Mouse (Mus musculus) heart, embryonic 10.5 days (tissue): Measurements from ENCODE around the gene Arhgap33. TPM values are rescaled to one million over a fixed set of nuclear protein-coding genes. Genes with fewer than 3 reads are reported as not detected.
A peak's percentile ranks its signal among the peaks of the same experiment; 100 is the strongest.

Experiments used
- DNase-seq: peaks from one replicate; pipeline ENCODE4 v3.0.0-alpha.2; 2017; ENCODE audit warnings: low spot score
- H3K27ac ChIP-seq: fragments of 300-500 bp; sonication (generic); 2 replicates; pipeline ENCODE4 v1.5.1; 2016; ENCODE audit warnings: mild to moderate bottlenecking
- H3K27me3 ChIP-seq: fragments of 300-500 bp; sonication (generic); 2 replicates; pipeline ENCODE4 v1.6.1; 2016; ENCODE audit warnings: mild to moderate bottlenecking; ENCODE audit not compliant: poor library complexity, insufficient read depth, severe bottlenecking
- H3K36me3 ChIP-seq: fragments of 300-500 bp; sonication (generic); 2 replicates; pipeline ENCODE4 v1.6.1; 2016; ENCODE audit warnings: mild to moderate bottlenecking, moderate library complexity
- H3K4me1 ChIP-seq: fragments of 300-500 bp; sonication (generic); 2 replicates; pipeline ENCODE4 v1.6.1; 2016; ENCODE audit warnings: mild to moderate bottlenecking
- H3K4me3 ChIP-seq: fragments of 300-500 bp; sonication (generic); 2 replicates; pipeline ENCODE4 v1.5.1; 2016; ENCODE audit warnings: mild to moderate bottlenecking, moderate library complexity
- H3K9me3 ChIP-seq: fragments of 300-500 bp; sonication (generic); 2 replicates; pipeline ENCODE4 v1.6.1; 2016; ENCODE audit warnings: mild to moderate bottlenecking, moderate library complexity
- WGBS: fragments of 180-500 bp; shearing (Covaris S2); methylation state at CpG from one replicate; pipeline ENCODE4 v1.1.7; 2016; 5-methylcytosine and 5-hydroxymethylcytosine counted together
- polyA plus RNA-seq: library from polyadenylated mRNA; unstranded; fragments of >200 nt; fragmentation: Nextera tagmentation; extraction: Ambion mirVana; gene quantifications from 2 replicates; pipeline ENCODE4 v1.2.1, GENCODE M21; 2016

The Arhgap33 gene
- polyA plus RNA-seq, 1 experiment from 2014 or later, result 9.0 TPM

GRCm38 (mm10) chr7:30560296-30560695 is 25.4 kb upstream of the Arhgap33 start:
- Histone ChIP-seq H3K9me3 (no peaks in the 10 kb centered on the region), H3K4me3 (peak overlapping the region; percentile 72), H3K4me1 (peaks cover 20% of the 10 kb centered on the region), H3K36me3 (peaks cover 39% of the 10 kb centered on the region), H3K27me3 (no peaks in the 10 kb centered on the region), H3K27ac (peak overlapping the region; percentile 74)
- no peak for DNase-seq
- WGBS, result 63% methylated on average over 2 of the region's 2 CpGs

- Histone ChIP-seq H3K4me1 (peaks cover 20% of the 10 kb centered on the region), H3K4me3 (peak within 1 kb of the TSS; percentile 72), H3K27me3 (no peaks in the 10 kb centered on the region), H3K27ac (peak within 1 kb of the TSS; percentile 81), H3K9me3 (no peaks in the 10 kb centered on the region), H3K36me3 (peaks cover 39% of the 10 kb centered on the region)
- WGBS, result under 1% methylated on average over 20 of the region's 20 CpGs
- DNase-seq, result peak; percentile 99
Observed at GRCm38 (mm10) chr7:30559443-30559954, 24.6 kb upstream of the Arhgap33 start, which contains the start of gene Lin37. Gene Lin37 (minus strand): TSS chr7:30559838.

- 14% methylated on average over 12 of the region's 12 CpGs for WGBS
- H3K4me1 ChIP-seq, result peaks cover 21% of the 10 kb centered on the region
- no peak for DNase-seq
Observed at GRCm38 (mm10) chr7:30558656-30559442, 24.0 kb upstream of the Arhgap33 start.

GRCm38 (mm10) chr7:30557901-30558514 is 23.1 kb upstream of the Arhgap33 start:
- Histone ChIP-seq H3K27me3 (no peaks in the 10 kb centered on the region), H3K9me3 (no peaks in the 10 kb centered on the region), H3K27ac (no peak overlapping the region), H3K4me1 (peaks cover 27% of the 10 kb centered on the region), H3K36me3 (peaks cover 42% of the 10 kb centered on the region), H3K4me3 (peak overlapping the region; percentile 72; the same call in 1 of the 2 replicates)
- WGBS, result 91% methylated on average over 13 of the region's 13 CpGs
- DNase-seq, result no peak

More at GRCm38 (mm10) chr7:30558656-30559442, 24.0 kb upstream of the Arhgap33 start:
- Histone ChIP-seq H3K27ac (peak overlapping the region; percentile 81), H3K27me3 (no peaks in the 10 kb centered on the region), H3K36me3 (peaks cover 42% of the 10 kb centered on the region), H3K9me3 (no peaks in the 10 kb centered on the region), H3K4me3 (peak overlapping the region; percentile 72)

- no peak for DNase-seq
Observed at GRCm38 (mm10) chr7:30556894-30557536, 22.2 kb upstream of the Arhgap33 start.

GRCm38 (mm10) chr7:30553810-30554584 is 19.1 kb upstream of the Arhgap33 start:
- no peak for DNase-seq
- H3K36me3 ChIP-seq, result peaks cover 39% of the 10 kb centered on the region
- 85% methylated on average over 22 of the region's 22 CpGs for WGBS
- no peaks in the 10 kb centered on the region for H3K9me3 ChIP-seq
- peak overlapping the region; percentile 75 for H3K4me3 ChIP-seq
- peak overlapping the region; percentile 97; the same call in 1 of the 2 replicates for H3K27ac ChIP-seq
- H3K4me1 ChIP-seq, result peaks cover 31% of the 10 kb centered on the region
- no peaks in the 10 kb centered on the region for H3K27me3 ChIP-seq

More at GRCm38 (mm10) chr7:30556894-30557536, 22.2 kb upstream of the Arhgap33 start:
- H3K27ac ChIP-seq, result no peak overlapping the region
- no peaks in the 10 kb centered on the region for H3K9me3 ChIP-seq
- H3K36me3 ChIP-seq, result peaks cover 42% of the 10 kb centered on the region
- WGBS, result 91% methylated on average over 18 of the region's 18 CpGs
- no peaks in the 10 kb centered on the region for H3K27me3 ChIP-seq
- H3K4me3 ChIP-seq, result no peak overlapping the region
- peaks cover 32% of the 10 kb centered on the region for H3K4me1 ChIP-seq

GRCm38 (mm10) chr7:30553021-30553589 is 18.2 kb upstream of the Arhgap33 start:
- WGBS, result 5% methylated on average over 23 of the region's 23 CpGs
- Histone ChIP-seq H3K4me1 (peaks cover 22% of the 10 kb centered on the region), H3K4me3 (peak overlapping the region; percentile 75), H3K9me3 (no peaks in the 10 kb centered on the region), H3K27ac (peak overlapping the region; percentile 97), H3K36me3 (peaks cover 44% of the 10 kb centered on the region), H3K27me3 (no peaks in the 10 kb centered on the region)
- no peak for DNase-seq

GRCm38 (mm10) chr7:30552102-30553020 is 17.5 kb upstream of the Arhgap33 start, which contains the start of the genes Hspb6 and Proser3:
Gene Hspb6 (plus strand): TSS chr7:30552178.
Gene Proser3 (minus strand): TSS chr7:30552299.
- peak within 1 kb of the TSS; percentile 97 for H3K27ac ChIP-seq
- peak within 1 kb of the TSS; percentile 75 for H3K4me3 ChIP-seq
- WGBS, result under 1% methylated on average over 44 of the region's 44 CpGs
- peaks cover 44% of the 10 kb centered on the region for H3K36me3 ChIP-seq
- peaks cover 17% of the 10 kb centered on the region for H3K4me1 ChIP-seq
- peak; percentile 99 for DNase-seq
- no peaks in the 10 kb centered on the region for H3K27me3 ChIP-seq
- H3K9me3 ChIP-seq, result no peaks in the 10 kb centered on the region

GRCm38 (mm10) chr7:30551445-30552101 is 16.7 kb upstream of the Arhgap33 start:
- peak overlapping the region; percentile 75 for H3K4me3 ChIP-seq
- peaks cover 17% of the 10 kb centered on the region for H3K4me1 ChIP-seq
- H3K36me3 ChIP-seq, result peaks cover 39% of the 10 kb centered on the region
- no peaks in the 10 kb centered on the region for H3K27me3 ChIP-seq
- H3K27ac ChIP-seq, result peak overlapping the region; percentile 97
- DNase-seq, result no peak
- WGBS, result 2% methylated on average over 10 of the region's 10 CpGs
- H3K9me3 ChIP-seq, result no peaks in the 10 kb centered on the region

GRCm38 (mm10) chr7:30550603-30551002 is 15.7 kb upstream of the Arhgap33 start:
- Histone ChIP-seq H3K4me3 (no peak overlapping the region), H3K27ac (no peak overlapping the region), H3K9me3 (no peaks in the 10 kb centered on the region), H3K4me1 (peaks cover 17% of the 10 kb centered on the region), H3K27me3 (no peaks in the 10 kb centered on the region), H3K36me3 (peaks cover 37% of the 10 kb centered on the region)
- WGBS, result 100% methylated on average over 1 of the region's 1 CpGs
- no peak for DNase-seq

- H3K4me3 ChIP-seq, result no peak overlapping the region
- H3K27ac ChIP-seq, result no peak overlapping the region
- H3K4me1 ChIP-seq, result peaks cover 17% of the 10 kb centered on the region
- peaks cover 34% of the 10 kb centered on the region for H3K36me3 ChIP-seq
- DNase-seq, result no peak
- no peaks in the 10 kb centered on the region for H3K27me3 ChIP-seq
- no peaks in the 10 kb centered on the region for H3K9me3 ChIP-seq
- 90% methylated on average over 2 of the region's 2 CpGs for WGBS
Observed at GRCm38 (mm10) chr7:30549880-30550279, 15.0 kb upstream of the Arhgap33 start.
